Mouse (Mus musculus) kidney, adult 2 months (tissue): ENCODE results near the gene Ccdc40.

Experiments
- CTCF ChIP-seq: fragments of 200-500 bp; conservative IDR thresholded peaks from 2 replicates; pipeline ENCODE4 v1.5.1; 2011; ENCODE audit warnings: low read depth, mild to moderate bottlenecking, control low read depth, low read length, moderate library complexity, mixed read lengths; ENCODE audit not compliant: insufficient read depth, insufficient read length
- POLR2A ChIP-seq: fragments of 200-500 bp; IDR thresholded peaks from one replicate; pipeline ENCODE4 v1.6.1; 2011; ENCODE audit warnings: low read depth, low read length, control low read depth

DNA sequence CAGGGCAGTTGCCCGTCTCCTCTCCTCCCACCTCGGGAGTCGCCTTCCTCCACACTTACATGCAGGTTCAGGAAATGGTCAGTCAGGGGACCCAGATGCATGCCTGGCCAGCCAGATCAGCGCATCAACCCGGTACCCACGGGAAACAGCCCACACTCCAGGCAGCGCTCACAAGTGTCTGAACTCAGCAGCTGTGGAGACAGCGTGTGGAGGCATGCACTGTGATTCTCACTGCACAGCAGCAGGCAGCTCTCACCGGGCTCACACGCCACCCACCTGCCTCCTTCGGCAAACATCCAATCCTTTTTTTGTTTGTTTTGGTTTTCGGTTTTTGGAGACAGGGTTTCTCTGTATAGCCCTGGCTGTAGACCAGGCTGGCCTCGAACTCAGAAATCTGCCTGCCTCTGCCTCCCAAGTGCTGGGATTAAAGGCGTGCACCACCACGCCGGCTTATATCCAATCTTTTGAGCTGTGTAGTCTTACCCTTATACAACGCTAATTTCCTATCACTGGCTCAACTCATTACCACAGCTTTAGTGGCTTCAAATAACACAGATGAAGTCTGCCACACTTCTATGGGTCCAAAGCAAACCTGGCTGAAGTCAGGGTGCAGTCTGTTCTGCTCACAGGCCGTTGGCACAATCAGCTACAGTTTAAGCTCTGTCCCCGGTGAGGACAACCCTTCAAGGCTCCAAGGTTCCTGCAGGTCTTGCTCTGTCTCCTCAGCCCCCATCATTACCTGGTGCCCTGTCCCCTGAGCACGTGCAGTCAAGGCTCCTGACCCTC lies 59.0 kb downstream of the Ccdc40 start:
- TF ChIP-seq POLR2A, result no peak
- TF ChIP-seq CTCF, result no peak
